Mouse (Mus musculus) adrenal gland, adult 2 months (tissue): ENCODE measurements around the gene Ung. TPM values are rescaled to one million over a fixed set of nuclear protein-coding genes. Genes with fewer than 3 reads are reported as not detected.

ENCODE experiments used
- DNase-seq: peaks from one replicate; pipeline ENCODE4 v3.0.0; 2021
- polyA plus RNA-seq: library from polyadenylated mRNA; depleted of rRNA; stranded (reverse); fragments of >200 nt; gene quantifications from 2 replicates; pipeline ENCODE4 v1.2.3, GENCODE M21; 2012
- total RNA-seq, 2 experiments: library from RNA; stranded (reverse); gene quantifications; 2 replicates each; pipeline ENCODE4 v1.2.3; 2021

Ung gene
- total and polyA plus RNA-seq, 3 experiments = 4.3 to 5.7 (median 4.7) TPM

DNA sequence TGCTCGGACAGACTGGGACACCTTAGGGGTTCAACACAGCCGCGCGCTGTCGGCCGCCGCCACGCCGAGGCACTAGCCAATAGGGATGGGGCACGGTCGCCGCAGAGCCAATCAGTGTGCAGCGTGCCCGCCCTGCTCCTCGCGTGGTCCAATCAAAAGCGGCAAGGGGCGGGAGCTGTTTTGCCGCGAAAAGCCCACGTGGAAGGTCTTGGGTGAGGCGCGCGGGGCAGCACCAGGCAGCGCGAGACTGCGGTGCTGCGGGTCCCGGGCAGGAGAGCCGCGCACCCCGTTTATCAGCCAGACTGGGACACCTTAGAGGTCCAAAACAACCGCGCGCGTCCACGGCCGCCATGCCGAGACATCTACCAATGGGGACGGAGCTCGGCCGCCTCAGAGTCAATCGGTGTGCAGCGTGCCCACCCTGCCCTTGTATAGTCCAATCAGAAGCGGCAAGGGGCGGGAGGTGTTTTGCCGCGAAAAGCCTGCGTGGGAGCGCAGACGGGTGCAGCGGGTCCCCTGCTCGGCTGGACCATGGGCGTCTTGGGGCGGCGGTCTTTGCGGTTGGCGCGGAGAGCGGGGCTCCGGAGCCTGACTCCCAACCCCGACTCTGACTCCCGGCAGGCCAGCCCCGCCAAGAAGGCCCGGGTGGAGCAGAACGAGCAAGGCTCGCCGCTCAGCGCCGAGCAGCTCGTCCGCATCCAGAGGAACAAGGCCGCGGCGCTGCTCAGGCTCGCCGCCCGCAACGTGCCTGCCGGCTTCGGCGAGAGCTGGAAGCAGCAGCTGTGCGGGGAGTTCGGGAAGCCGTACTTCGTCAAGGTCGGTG, 723 bp downstream of the Ung start:
- peak; percentile 96 for DNase-seq

DNA sequence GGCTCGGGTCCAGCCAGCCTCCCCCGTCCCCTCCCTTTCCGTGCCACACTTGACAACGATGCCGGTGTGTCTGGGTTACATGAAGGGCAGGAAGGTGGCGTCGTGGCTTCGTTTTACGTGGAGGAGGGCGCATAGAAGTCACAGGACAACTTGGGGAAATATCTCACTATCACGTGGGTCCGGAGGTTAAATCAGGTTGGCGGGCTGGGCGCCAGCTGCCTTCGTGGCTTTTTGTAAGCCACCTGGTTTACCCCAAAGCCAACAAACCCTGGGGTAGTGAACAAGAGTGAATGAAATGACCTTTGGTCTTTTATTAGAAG, 1.3 kb downstream of the Ung start:
- peak; percentile 73 for DNase-seq

DNA sequence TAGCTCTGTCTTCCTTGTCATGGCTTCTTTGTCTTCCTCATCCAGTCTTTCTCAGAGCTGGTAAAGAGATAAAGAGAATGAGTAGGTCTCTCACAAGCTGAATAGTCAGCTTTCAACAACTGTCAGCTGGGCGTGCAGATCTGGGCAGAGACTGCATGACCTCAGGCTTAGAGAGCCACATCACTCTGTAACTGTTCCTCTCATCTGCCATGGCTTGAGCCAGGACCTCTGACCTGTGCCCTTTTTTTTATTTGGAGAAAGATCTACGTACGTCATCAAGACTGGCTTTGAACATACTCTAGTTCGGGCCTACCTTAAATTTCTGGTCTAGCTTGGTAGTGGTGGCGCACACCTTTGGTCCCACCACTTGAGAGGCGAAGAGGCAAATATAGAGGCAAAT, 2.7 kb downstream of the Ung start:
- DNase-seq = no peak

DNA sequence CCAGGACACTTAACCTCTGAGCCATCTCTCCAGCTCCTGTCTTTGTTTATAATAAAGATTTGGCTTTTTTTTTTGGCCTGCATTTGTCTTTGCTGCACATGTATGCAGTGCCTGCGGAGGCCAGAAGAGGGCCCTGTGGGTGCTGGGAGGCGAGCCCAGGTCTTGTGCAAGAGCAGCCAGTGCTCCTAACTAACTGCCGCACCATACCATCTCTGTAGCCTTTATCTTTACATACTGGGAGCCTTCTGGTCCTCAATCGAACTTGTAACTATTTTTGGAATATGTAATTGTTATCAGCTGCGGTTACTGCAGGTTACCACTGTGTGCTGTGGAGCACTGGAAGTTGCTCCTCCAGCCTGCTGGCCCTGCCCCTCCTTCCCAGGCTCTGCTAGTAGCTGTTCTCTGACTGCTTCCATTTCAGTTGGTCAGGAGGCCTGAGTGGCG, 3.9 kb downstream of the Ung start:
- peak; percentile 83 for DNase-seq

DNA sequence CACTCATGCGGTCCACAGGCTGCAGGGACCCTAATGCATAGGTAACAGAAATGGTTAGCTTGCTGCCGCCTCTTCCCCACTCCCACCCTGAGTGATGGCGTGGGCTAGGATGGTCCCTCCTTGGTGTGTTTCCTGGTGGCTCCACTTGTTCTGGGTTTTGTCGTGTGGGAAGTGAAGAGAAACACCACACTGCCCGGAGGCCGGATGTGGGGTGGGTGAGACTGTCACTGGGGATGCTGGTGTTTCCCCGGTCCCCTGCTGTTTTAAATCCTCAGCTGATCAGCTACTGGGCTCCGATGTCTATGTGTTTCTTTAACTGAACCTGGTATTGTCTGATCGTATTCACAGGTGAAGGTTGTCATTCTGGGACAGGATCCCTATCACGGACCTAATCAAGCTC, 5.3 kb downstream of the Ung start:
- no peak for DNase-seq

DNA sequence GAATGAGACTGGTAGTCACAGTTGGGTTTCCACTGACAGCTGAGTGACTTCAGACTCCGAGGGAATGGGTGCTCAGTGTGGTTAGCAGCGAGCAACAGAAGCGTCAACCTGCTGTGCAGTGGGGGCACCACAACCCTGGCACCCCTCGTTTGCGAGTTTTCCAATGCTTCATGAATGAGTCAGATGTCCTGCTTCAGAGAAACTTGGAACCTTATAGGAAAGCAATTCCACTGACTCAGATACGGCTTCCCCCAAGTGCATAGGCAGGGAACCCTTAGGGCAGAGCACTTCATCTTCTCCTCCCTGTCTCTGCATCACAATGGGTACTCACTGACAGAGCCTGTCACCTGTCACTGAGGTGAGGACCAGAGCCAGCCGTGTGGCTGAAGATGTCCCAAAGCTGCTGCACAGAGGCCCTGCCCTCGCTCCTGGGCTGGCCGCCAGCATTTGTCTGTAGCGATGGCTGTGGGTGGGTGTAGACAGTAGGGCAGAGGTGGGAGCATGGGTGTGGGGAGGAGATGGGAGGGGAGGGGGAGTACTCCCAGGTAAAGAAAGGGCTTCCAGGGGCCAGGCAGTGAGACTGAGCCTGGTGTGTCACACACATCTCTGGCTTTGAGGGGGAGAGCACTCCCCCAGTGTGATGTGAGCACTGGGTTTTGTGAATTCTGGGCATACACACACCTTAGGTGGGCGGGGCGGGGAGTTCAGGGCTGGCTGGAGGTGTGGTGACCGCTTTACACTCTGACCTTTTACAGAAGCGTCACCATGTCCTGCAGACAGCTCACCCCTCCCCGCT, 7.5 kb downstream of the Ung start:
- no peak for DNase-seq

DNA sequence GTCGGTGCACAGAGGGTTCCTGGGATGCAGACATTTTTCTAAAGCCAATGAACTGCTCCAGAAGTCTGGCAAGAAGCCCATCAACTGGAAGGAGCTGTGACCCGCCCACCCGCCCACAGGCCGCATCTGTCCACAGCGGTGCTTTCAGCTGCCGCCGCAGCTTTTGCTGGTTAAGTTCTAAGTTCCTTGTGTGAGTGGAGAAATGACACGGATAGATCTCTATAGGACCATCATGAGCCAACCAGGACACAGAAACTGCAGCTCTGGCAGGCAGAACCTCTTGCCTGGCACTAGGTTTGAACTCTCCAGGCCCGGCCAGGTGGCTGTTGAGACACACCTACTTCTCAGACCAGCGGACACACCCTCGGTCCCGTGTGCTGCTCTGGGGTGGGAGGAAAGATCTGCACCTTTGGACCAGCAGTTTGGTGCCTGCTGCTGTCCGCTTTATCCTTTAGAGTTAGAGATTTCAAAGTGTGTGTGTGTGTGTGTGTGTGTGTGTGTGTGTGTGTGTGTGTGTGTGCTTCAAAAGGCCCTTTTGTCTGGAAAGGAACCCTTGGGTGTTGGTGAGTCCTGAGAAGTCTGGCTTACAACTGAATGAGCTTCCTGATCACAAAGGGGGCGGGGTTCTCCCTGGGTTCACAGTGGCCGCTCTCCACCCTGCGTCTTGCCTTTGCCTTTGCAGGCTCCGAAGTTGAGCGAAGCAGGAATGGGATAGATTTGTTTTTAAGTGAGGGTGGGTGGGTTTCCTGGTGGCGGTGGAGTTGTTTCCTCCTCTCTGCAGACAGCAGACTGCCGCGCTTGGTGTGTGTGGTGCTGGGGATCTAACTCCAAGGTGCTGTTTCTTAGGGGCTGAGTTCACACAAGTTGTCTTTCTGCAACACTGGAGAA, 8.3 kb downstream of the Ung start:
- DNase-seq = peak; percentile 50

DNA sequence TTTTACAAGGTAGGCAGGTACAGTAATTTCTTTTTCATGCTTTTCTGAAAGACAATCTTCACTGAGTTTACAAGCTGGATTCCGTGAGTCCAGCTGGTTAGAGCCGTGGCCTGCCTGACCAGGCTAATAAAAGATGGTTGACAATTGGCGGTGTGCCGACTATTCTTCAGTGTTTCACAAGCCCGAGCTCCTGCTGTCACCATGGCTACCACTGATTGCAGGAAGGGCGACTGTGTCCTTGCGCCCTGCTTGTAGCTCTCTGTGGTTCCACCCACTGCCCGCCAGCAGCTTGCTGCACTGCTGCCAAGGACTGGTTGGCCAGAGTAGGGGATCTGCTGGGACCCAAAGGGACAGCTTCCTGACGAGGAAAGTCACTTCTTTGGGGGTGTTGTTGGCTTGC, 9.0 kb downstream of the Ung start:
- peak; percentile 92 for DNase-seq

DNA sequence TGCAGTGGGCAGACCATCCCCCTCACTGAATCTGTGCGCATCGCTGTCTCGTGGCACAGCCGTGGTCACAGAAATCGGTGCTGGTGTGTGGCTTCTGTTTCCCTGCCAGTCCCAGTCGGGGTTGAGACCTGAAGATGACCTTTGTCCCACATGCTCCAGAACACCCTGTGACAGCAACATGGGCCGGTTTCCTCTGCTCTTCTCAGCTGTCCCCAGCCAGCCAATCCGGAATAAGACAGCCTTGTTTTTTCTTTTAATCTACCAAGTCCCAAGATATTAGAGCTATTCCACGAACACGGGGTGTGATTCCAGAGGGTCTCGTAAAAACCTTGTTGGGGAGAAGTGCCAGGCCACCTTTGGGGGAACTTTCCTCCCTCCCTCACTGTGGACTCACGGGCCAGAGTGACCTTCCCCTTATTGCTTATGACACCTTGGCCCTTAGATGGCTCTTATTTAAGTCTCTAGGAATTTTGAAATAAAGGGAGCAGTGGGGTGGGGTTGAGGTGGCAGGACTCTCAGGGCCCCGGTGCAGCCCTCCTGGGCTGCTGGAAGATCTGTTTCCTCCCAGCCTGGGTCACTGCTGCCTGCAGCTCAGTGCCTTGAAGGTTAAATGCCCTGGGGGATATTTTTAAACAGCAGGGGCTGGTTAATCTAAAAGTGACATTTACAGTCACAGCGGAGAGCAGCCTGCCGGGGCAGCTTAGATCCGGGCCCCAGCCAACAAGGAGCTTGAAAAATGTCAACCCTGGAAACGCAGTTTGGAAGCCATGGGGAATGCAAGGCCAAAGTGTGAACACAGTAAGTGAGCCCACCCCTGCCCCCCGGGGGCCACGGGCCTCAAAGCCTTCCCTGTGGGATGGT, 16.1 kb downstream of the Ung start, which contains the start of gene Acacb:
TSS of gene Acacb (plus strand) at position 508 of the 861 bp plus-strand sequence.
- peak; percentile 67 for DNase-seq

DNA sequence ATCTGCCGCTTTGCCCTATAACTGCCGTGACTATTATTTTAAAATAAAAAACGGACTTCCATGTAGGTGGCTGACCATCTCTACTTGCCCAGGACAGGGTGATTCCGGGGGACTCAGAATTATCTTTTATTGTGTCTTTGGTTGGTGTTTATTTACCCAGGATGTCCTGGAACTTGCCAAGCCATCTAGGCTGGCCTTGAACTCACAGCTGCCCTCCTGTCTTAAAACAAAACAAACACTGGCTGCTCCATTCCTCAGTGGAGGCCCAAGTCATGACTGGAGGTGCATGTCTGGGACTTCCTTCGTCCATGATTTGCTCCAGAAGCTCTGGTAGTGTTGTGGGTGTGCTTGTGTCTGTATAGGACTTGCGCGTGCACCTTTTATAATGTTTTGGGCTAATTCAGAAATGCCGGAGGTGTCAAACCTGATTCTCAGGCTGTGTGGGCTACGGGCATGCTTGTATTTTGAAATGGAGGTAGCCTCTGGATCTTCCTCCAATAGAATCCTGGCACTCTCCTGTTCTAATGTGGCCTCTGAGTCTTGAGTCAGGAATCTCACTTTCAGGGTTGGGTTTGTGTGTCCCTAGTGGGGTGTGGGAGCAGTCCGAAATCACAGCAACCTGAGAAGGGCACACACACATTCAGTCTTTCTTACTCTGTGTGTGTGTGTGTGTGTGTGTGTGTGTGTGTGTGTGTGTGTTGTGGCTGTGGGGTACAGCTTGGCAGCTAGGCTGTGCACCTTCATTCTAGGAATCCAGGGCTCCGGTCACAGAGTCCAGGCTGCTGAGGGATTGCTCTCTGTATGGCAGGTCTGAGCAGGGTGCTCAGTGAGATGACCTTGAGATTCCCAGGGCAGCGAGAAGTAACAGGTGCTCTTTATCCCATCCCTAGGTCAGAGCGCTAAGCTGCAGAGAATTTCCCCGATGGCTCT, 17.1 kb downstream of the Ung start:
- DNase-seq = no peak

DNA sequence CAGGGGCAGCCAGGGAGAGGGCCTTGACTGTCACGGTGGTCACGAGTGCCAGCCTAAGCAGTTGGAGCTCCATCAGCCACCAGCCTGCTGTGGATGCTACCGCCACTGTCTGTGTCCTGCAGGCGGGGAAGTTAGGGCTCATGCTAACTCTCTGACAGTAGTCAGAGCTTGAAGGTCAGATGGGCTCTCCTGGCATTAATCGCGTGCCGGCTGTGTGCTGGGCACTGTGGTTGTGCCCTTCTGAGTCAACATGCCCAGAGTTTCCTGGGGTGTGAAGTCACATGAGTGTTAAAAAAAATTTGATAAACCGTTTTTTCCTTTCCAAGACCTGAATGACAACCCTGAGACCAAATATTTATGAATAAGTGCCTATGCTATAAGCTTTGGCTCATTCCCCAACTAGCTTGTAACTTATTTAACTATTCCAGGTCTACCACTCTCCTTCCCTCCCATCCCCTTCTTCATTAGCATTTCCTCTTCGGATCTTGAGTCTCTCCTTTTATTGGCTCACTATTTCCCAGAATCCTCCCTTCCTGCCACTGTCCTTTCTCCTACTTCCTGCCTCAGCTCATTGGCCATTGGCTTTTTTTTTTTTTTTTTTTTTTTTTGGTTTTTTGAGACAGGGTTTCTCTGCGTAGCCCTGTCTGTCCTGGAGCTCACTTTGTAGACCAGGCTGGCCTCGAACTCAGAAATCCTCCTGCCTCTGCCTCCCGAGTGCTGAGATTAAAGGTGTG, 22.3 kb downstream of the Ung start:
- DNase-seq = peak; percentile 79

DNA sequence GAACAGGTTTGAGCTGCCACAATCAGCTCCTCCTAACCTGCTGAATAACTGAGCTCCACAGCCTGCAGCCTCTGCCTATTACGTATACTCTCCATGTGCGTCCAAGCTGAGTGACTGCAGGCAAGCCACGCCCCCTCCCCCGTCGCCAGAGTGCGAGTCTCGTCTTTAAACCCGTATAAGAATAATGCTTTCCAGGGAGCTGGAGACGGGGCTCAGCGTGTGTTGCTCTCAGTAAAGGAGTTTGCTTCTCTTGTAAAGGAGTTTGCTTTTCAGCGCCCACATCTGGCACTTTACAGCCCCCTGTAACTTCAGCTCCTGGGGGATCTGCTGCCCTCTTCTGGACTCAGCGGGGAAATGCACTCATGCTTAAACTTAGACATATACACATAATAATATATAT, 23.3 kb downstream of the Ung start:
- peak; percentile 33 for DNase-seq

DNA sequence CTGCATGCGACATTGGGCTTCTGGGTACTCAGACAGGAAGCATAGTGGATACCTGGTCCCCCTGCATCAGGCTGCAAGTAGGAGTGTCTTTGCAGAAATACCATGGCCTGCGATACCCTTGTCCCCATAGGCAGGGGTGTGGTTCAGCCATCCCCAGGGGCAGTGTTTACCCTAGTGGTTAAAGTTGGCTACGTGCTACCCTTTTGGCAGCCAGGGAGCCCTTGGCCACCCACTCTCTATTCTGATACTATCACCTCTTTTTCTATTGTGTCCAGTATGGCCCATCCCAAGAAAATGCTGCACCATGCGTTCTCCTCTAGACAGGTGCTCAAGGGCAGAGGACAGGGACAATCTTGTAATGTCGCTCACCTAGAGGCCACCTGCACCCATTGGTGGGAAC, 24.6 kb downstream of the Ung start:
- peak; percentile 22 for DNase-seq

DNA sequence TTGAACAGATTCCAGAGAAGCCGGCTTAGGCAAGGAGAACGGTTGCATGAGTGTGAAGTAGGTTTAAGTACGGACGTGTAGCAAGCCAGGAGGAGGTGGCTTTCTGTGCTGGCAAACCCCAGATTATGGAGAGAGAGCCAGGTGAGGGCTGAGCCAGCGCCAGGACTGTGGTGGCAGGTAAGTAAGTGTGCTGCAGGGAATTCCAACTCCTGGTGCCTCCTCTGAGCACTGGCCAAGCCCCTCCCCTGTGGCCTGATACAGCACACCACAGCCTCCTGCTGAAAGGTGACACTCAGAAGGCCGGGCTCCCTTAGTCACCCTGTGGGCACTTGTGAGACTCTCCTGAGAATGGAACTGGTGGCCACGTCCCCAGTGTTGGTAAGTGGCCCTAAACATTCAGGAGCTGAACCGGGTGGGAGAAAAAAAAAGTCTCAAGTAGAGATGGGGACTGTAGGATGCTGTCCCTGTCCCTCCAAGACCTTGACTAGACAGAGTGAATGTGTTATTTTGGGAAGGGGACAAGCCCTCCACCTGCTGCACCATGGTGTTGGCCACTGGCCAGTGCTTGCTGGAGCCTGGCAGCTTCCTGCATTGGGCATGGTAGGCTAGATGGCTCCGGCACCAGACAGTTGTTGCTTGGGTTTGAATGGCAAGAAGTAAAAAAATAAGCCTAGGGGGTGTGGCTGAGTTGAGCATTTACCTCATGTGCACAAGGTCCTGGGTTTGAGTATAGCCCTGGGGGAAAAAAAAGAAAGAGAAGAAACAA, 25.2 kb downstream of the Ung start:
- DNase-seq = peak; percentile 35

DNA sequence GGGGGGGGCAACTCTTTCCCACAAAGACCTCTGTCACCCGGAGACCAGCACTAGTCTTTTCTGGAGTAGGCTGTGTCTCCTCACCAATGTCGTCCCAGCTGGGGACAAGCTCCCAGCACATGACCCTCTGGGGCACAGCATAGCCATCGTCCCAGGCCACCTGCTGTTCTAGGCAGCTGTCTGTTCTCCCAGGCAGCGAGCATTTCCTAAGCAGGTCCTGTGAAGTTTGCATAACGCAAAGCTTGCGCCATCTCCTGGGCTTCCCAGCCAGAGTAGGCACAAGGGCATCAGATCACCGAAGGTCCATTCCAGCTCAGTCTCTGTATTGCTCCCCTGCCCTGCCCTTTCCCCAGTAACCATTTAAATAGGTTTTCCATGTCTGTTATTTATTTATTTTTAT, 27.1 kb downstream of the Ung start:
- DNase-seq = peak; percentile 55

DNA sequence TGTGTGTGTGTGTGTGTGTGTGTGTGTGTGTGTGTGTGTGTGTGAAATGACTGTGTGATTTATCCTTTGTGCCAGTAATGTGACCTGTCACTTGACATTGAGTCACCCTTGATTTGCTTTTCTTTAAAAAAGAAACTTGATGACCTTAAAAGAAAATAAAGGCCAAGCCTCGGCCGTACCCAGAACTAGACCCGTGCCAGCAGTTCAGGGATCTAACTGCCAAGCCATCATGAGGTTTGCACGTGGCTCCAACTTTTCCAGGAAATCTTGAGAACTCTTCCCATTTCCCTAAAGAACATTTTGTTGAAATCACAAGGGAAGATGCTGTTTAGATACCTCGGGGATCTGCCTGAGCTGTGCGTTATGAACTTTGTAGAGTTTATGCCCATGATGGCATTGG, 31.2 kb downstream of the Ung start:
- peak; percentile 52 for DNase-seq

DNA sequence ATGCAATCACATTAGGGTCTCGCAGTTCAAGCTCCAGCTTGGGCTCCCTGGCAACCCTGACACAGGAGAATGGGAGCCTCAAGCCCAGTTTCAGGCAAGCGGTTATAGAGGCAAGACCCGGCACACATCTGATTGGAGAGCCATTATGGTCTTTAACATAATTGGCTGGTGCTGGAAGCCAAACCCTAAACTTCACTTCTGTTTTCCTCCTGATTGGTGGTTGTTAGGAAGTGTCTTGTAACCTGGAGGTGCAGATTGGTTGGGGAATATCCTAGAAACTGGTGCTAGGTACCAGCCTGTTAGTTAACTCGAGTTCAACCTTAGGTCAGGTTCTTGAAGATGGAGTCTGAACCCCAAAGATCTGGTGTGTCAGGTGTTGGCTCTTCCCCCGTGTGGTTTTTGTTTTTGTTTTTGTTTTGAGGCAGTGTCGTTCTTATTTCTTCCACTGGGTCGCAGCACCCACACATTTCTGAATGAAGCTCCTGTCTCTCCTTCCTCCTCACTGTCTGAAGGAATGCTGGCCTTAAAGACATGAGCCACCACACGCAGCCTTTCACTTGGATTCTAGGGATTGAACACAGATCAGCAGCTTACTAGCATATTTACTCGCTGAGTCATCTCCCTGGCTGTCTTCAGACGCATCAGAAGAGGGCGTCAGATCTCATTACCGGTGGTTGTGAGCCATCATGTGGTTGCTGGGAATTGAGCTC, 32.1 kb downstream of the Ung start:
- no peak for DNase-seq

DNA sequence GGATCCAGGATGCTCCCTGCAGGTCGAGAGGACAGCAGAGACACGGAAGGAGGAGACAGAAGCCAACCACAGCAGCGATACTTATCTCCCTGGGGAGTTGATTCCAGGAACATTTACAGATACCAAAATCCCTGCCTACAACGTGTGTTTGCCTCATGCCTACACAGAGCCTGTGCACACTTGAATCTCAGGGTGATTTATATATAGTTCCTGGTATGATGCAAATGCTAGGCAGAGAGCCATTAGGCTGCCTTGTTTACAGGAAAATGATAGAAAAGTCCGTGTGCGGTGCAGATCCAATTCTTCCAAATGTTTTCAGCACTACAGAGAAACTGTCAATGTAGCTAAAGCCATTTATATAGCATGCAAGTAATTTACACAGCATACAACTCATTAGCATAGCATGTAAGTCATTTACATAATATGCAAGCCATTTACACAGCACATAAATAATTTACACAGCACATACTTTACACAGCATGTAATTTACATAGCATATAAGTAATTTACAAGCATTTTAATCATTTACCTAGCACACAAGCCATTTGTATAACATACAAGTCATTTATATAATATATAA, 33.0 kb downstream of the Ung start:
- no peak for DNase-seq
